Mouse (Mus musculus): ENCODE measurements around the gene Trrap. TPM values are rescaled to one million over a fixed set of nuclear protein-coding genes. Genes with fewer than 3 reads are reported as not detected.

Trrap gene
- polyA plus RNA-seq, 1 experiment, result 198 TPM

GRCm38 (mm10) chr5:144871775-144872174 lies 104.2 kb downstream of the Trrap start:
- TF ChIP-seq POLR2A (IDR thresholded peaks at IDR 0.05; ENCODE audit: borderline replicate concordance, extremely low read depth, insufficient read depth, insufficient read length, poor library complexity, severe bottlenecking), result no peak
- TF ChIP-seq CTCF (IDR thresholded peaks at IDR 0.05; ENCODE audit: borderline replicate concordance, extremely low read depth, insufficient read depth, insufficient read length), result peak; percentile 29; the same call in 1 of the 2 replicates
- no peak for DNase-seq (ENCODE audit: low read depth)

- TF ChIP-seq CTCF (IDR thresholded peaks at IDR 0.05; ENCODE audit: borderline replicate concordance, extremely low read depth, insufficient read depth, insufficient read length) (no peak), POLR2A (IDR thresholded peaks at IDR 0.05; ENCODE audit: borderline replicate concordance, extremely low read depth, insufficient read depth, insufficient read length, poor library complexity, severe bottlenecking) (no peak)
- no peak for DNase-seq (ENCODE audit: low read depth)
These were observed 104.8 kb downstream of the Trrap start for GRCm38 (mm10) chr5:144872326-144872725.

DNA sequence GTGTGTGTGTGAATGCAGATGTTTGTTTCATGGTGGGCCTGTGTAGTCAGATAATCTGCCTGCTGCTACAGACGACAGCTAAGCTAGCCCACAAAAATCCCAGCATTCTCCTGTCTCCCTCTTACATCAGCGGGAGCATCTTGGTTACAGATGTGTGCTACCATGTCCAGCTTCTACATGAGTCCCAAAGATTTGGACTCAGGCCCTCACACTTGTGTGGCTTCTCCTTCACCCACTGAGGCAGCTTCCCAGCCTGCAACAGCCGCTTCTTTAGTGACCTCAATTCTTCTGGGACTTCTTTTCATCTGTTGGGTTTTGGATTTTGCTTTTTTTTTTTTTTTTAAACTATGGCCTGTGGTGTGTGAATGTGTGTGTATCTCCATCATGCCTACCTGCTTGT lies 105.3 kb downstream of the Trrap start:
- DNase-seq (ENCODE audit: low read depth), result no peak
- TF ChIP-seq POLR2A (IDR thresholded peaks at IDR 0.05; ENCODE audit: borderline replicate concordance, extremely low read depth, insufficient read depth, insufficient read length, poor library complexity, severe bottlenecking) (no peak), CTCF (IDR thresholded peaks at IDR 0.05; ENCODE audit: borderline replicate concordance, extremely low read depth, insufficient read depth, insufficient read length) (no peak)

DNA sequence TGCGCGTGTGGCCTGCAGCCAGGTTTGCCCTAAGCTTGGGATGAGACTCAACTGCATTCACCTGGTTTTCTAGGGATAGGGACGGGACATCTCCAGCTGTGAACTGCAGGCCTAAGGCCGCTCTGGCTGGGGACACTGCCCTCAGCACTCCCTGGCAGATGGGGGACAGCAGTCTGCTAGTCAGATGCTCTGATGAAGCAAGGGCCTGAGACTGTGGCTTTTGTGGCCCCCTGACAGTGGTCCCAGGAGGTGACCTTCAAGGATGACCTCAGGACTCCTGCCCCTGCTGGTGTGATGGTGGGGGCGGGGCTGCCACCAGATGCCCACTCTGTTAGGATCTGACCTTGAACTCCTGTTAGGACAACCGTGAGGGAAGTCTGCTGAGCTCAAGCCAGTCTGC lies 107.7 kb downstream of the Trrap start:
- TF ChIP-seq POLR2A (IDR thresholded peaks at IDR 0.05; ENCODE audit: borderline replicate concordance, extremely low read depth, insufficient read depth, insufficient read length, poor library complexity, severe bottlenecking) (no peak), CTCF (IDR thresholded peaks at IDR 0.05; ENCODE audit: borderline replicate concordance, extremely low read depth, insufficient read depth, insufficient read length) (no peak)
- no peak for DNase-seq (ENCODE audit: low read depth)

GRCm38 (mm10) chr5:144875892-144876291 lies 108.4 kb downstream of the Trrap start:
- peak; percentile 73 for DNase-seq (ENCODE audit: low read depth)
- TF ChIP-seq CTCF (IDR thresholded peaks at IDR 0.05; ENCODE audit: borderline replicate concordance, extremely low read depth, insufficient read depth, insufficient read length), result peak; percentile 95
- no peak for TF ChIP-seq POLR2A (IDR thresholded peaks at IDR 0.05; ENCODE audit: borderline replicate concordance, extremely low read depth, insufficient read depth, insufficient read length, poor library complexity, severe bottlenecking)

GRCm38 (mm10) chr5:144877021-144877420 lies 109.5 kb downstream of the Trrap start:
- DNase-seq (ENCODE audit: low read depth), result no peak
- no peak for TF ChIP-seq CTCF (IDR thresholded peaks at IDR 0.05; ENCODE audit: borderline replicate concordance, extremely low read depth, insufficient read depth, insufficient read length)
- TF ChIP-seq POLR2A (IDR thresholded peaks at IDR 0.05; ENCODE audit: borderline replicate concordance, extremely low read depth, insufficient read depth, insufficient read length, poor library complexity, severe bottlenecking), result no peak

GRCm38 (mm10) chr5:144881670-144882399 lies 114.3 kb downstream of the Trrap start:
- TF ChIP-seq POLR2A (IDR thresholded peaks at IDR 0.05; ENCODE audit: borderline replicate concordance, extremely low read depth, insufficient read depth, insufficient read length, poor library complexity, severe bottlenecking) (no peak), CTCF (IDR thresholded peaks at IDR 0.05; ENCODE audit: borderline replicate concordance, extremely low read depth, insufficient read depth, insufficient read length) (no peak)
- peak; percentile 10 for DNase-seq (ENCODE audit: low read depth)

GRCm38 (mm10) chr5:144884629-144885217 lies 117.2 kb downstream of the Trrap start:
- DNase-seq (ENCODE audit: low read depth), result peak; percentile 44
- TF ChIP-seq POLR2A (IDR thresholded peaks at IDR 0.05; ENCODE audit: borderline replicate concordance, extremely low read depth, insufficient read depth, insufficient read length, poor library complexity, severe bottlenecking) (no peak), CTCF (IDR thresholded peaks at IDR 0.05; ENCODE audit: borderline replicate concordance, extremely low read depth, insufficient read depth, insufficient read length) (peak; percentile 40; the same call in 1 of the 2 replicates)

DNA sequence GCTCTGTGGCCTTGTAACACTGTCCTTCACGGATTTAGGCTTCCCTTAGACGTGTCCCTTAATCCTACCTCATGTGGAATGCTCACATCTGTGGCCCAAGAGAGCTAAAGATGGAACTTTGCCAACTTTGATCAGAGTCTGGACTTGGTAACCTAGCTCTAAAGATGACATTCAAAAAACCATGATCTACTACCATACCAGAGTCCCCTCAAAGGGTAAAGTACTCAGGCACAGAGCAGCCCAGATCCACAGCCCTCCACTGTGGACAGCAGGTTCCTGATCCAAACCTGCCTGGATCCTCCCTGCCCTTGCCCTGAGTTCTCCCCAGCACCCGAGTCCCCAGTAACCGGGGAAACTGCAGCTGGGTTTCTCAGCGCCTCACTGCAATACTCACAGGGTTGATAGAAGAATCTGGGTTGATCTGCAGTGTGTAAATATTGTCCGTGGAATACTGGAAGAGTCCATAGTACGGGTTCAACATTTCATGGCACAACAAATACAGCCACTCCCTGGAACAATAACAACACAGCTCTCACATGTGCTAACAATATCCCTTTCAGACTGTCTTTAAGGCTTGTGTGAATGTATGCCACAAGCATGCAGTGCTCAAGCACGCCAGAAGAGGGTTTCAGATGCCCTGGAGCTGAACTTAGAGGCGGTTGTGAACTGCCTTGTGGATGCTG lies 118.6 kb downstream of the Trrap start:
- TF ChIP-seq POLR2A (IDR thresholded peaks at IDR 0.05; ENCODE audit: borderline replicate concordance, extremely low read depth, insufficient read depth, insufficient read length, poor library complexity, severe bottlenecking) (no peak), CTCF (IDR thresholded peaks at IDR 0.05; ENCODE audit: borderline replicate concordance, extremely low read depth, insufficient read depth, insufficient read length) (no peak)
- no peak for DNase-seq (ENCODE audit: low read depth)

GRCm38 (mm10) chr5:144891276-144891675 lies 123.7 kb downstream of the Trrap start:
- DNase-seq (ENCODE audit: low read depth), result no peak
- no peak for TF ChIP-seq CTCF (IDR thresholded peaks at IDR 0.05; ENCODE audit: borderline replicate concordance, extremely low read depth, insufficient read depth, insufficient read length)
- no peak for TF ChIP-seq POLR2A (IDR thresholded peaks at IDR 0.05; ENCODE audit: borderline replicate concordance, extremely low read depth, insufficient read depth, insufficient read length, poor library complexity, severe bottlenecking)

GRCm38 (mm10) chr5:144897881-144898280 lies 130.3 kb downstream of the Trrap start:
- TF ChIP-seq POLR2A (IDR thresholded peaks at IDR 0.05; ENCODE audit: borderline replicate concordance, extremely low read depth, insufficient read depth, insufficient read length, poor library complexity, severe bottlenecking) (no peak), CTCF (IDR thresholded peaks at IDR 0.05; ENCODE audit: borderline replicate concordance, extremely low read depth, insufficient read depth, insufficient read length) (no peak)
- DNase-seq (ENCODE audit: low read depth), result peak; percentile 25

Data from brain, embryonic 14.5 days (tissue).